Comparison of ENCODE assay signal across 9 mouse cellular contexts in the genomic region with DNA sequence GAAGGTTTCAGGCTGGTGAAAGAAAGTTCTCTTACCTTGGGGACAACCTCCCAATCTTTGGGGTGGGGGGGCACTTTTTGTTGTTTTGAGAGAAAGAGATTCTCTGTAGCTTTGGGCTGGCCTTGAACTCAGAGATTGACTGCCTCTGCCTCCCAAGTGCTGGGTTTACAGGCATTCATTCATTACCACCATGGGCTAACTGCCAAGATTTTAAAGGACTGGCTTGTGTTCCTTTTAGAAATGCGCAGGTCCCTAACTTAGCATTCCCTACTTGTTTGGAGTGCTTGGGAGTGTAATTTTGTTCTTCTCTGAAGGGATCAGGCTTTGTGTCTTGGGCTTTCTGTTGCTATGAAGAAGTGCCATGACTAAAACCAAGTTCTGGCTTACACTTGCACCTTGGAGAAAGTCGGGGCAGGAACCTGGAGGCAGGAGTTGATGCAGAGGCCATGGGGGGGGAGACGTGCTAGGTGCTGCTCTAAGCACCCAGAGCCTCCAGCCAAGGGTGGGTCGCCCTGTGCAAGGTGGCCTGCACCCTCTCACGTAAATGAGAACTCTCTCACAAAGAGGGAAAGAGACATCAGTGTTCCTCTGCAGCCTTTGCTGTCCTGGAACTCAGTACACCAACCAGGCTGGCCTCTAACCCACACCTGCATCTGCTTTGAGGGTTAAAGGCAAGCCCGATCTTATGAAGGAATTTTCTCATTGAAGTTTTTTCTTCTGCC. TPM values are rescaled to one million over a fixed set of nuclear protein-coding genes. Genes with fewer than 3 reads are reported as not detected.
DNase-seq lines count a peak whose midpoint lies in the region; ATAC-seq lines count a peak whose summit lies in the region.
"Had no signal": no experiment of that assay in that cellular context is flagged by ENCODE, and none has a peak within 500 bp of the region (broad histone marks: within the 10 kb centered on the region; RNA-seq: fewer than 3 reads in every experiment).

No protein-coding gene starts in this region.

- H3K4me2 ChIP-seq in heart, embryonic 15.5 days: peak overlapping the region; percentile 88
- peak overlapping the region; percentile 89; the same call in 1 of the 2 replicates for H3K4me2 ChIP-seq in hindbrain, embryonic 14.5 days (replicated peaks)
- H3K4me2 ChIP-seq in midbrain, embryonic 12.5 days (replicated peaks): 0 out of 2 replicates have a peak overlapping the region, but pooled peaks have one; percentile 94

- H3K9ac ChIP-seq in heart, embryonic 15.5 days: peak overlapping the region; percentile 91
- H3K9ac ChIP-seq in hindbrain, embryonic 14.5 days: no peak overlapping the region
- peak overlapping the region; percentile 99; the same call in 1 of the 2 replicates for H3K9ac ChIP-seq in midbrain, embryonic 12.5 days (replicated peaks)

- no peaks in the 10 kb centered on the region for H3K9me3 ChIP-seq in heart, embryonic 15.5 days (replicated peaks)
- H3K9me3 ChIP-seq in hindbrain, embryonic 14.5 days (ENCODE audit: control insufficient read depth, low read length): no peaks in the 10 kb centered on the region
- no peaks in the 10 kb centered on the region for H3K9me3 ChIP-seq in midbrain, embryonic 12.5 days

- ATAC-seq in heart, embryonic 15.5 days (replicated peaks; ENCODE audit: insufficient number of reproducible peaks, insufficient read depth, low FRiP score, low read depth): no peak
- no peak for ATAC-seq in hindbrain, embryonic 14.5 days (ENCODE audit: low FRiP score)
- ATAC-seq in midbrain, embryonic 12.5 days (ENCODE audit: low FRiP score, low read depth): no peak

- 0 out of 2 replicates have a peak overlapping the region, but pooled peaks have one; percentile 85 for H3K27ac ChIP-seq in heart, embryonic 15.5 days
- H3K27ac ChIP-seq in hindbrain, embryonic 14.5 days: no peak overlapping the region
- H3K27ac ChIP-seq in midbrain, embryonic 12.5 days (replicated peaks): no peak overlapping the region

- H3K36me3 ChIP-seq in heart, embryonic 15.5 days: peaks cover 25% of the 10 kb centered on the region
- peaks cover 30% of the 10 kb centered on the region for H3K36me3 ChIP-seq in hindbrain, embryonic 14.5 days (replicated peaks; ENCODE audit: control insufficient read depth, insufficient read depth)
- H3K36me3 ChIP-seq in midbrain, embryonic 12.5 days: peaks cover 26% of the 10 kb centered on the region

- H3K4me1 ChIP-seq in heart, embryonic 15.5 days (replicated peaks): peaks cover 18% of the 10 kb centered on the region
- peaks cover 10% of the 10 kb centered on the region for H3K4me1 ChIP-seq in hindbrain, embryonic 14.5 days (replicated peaks; ENCODE audit: control insufficient read depth, insufficient read depth, low read length)
- H3K4me1 ChIP-seq in midbrain, embryonic 12.5 days: peaks cover 12% of the 10 kb centered on the region

- peak overlapping the region; percentile 65 for H3K4me3 ChIP-seq in heart, embryonic 15.5 days
- peak overlapping the region; percentile 91 for H3K4me3 ChIP-seq in hindbrain, embryonic 14.5 days (replicated peaks; ENCODE audit: low read length)
- no peak overlapping the region; the same call in 1 of the 2 replicates for H3K4me3 ChIP-seq in midbrain, embryonic 12.5 days

- WGBS in heart, embryonic 15.5 days: 77% methylated on average over 6 of the region's 6 CpGs
- 87% methylated on average over 6 of the region's 6 CpGs for WGBS in hindbrain, embryonic 14.5 days
- WGBS in midbrain, embryonic 12.5 days: 85% methylated on average over 6 of the region's 6 CpGs

- H3K27me3 ChIP-seq in heart, embryonic 15.5 days: 0 out of 2 replicates have a peak, but pooled peaks cover 4% of the 10 kb centered on the region
- no peaks in the 10 kb centered on the region for H3K27me3 ChIP-seq in hindbrain, embryonic 14.5 days (ENCODE audit: control insufficient read depth, insufficient read depth, low read length)
- no peaks in the 10 kb centered on the region for H3K27me3 ChIP-seq in midbrain, embryonic 12.5 days

- no peak for DNase-seq in heart, adult 9 months (ENCODE audit: low spot score in 2 of 2)
- peak; percentile 24 for DNase-seq in R1 (ENCODE audit: low read depth, low spot score)
- DNase-seq in hindbrain, embryonic 14.5 days (ENCODE audit: low spot score): no peak
- no peak for DNase-seq in testis, postnatal 14 days (ENCODE audit: low spot score)
- DNase-seq in B cell, adult 2 months: no peak
- no peak for DNase-seq in layer of hippocampus, postnatal 14 days (ENCODE audit: low spot score in 2 of 2)

RNA-seq across cellular contexts. Expression of a gene that starts 2.1 kb away (rescaled TPM):
- polyA plus RNA-seq in heart, embryonic 15.5 days (2015; fragmentation: Nextera tagmentation; extraction: Ambion mirVana): 802 and 841 TPM in 2 replicates
- 766 and 865 TPM in 2 replicates for polyA plus RNA-seq in hindbrain, embryonic 14.5 days (2014; fragmentation: Nextera tagmentation; extraction: Ambion mirVana)
- polyA plus RNA-seq in midbrain, embryonic 12.5 days (2016; fragmentation: Nextera tagmentation; extraction: Ambion mirVana): 1,023 and 1,075 TPM in 2 replicates
- total RNA-seq in layer of hippocampus, postnatal 14 days (2021): 100 to 1,000 TPM; 390 to 435 TPM

RNA-seq across cellular contexts. Expression of a gene that starts 13.0 kb away (rescaled TPM):
- 0.18 and 0.25 TPM in 2 replicates for polyA plus RNA-seq in heart, embryonic 15.5 days (2015; fragmentation: Nextera tagmentation; extraction: Ambion mirVana)
- 2.2 and 3.3 TPM in 2 replicates for polyA plus RNA-seq in hindbrain, embryonic 14.5 days (2014; fragmentation: Nextera tagmentation; extraction: Ambion mirVana)
- polyA plus RNA-seq in midbrain, embryonic 12.5 days (2016; fragmentation: Nextera tagmentation; extraction: Ambion mirVana): 0.45 and 0.60 TPM in 2 replicates
- 100 to 1,000 TPM; 319 to 359 TPM for total RNA-seq in layer of hippocampus, postnatal 14 days (2021)

RNA-seq across cellular contexts. Expression of a gene that starts 41.5 kb away (rescaled TPM):
- polyA plus RNA-seq in heart, embryonic 15.5 days (2015; fragmentation: Nextera tagmentation; extraction: Ambion mirVana): 60.1 and 64.3 TPM in 2 replicates
- 41.6 and 44.1 TPM in 2 replicates for polyA plus RNA-seq in hindbrain, embryonic 14.5 days (2014; fragmentation: Nextera tagmentation; extraction: Ambion mirVana)
- 58.7 and 67.9 TPM in 2 replicates for polyA plus RNA-seq in midbrain, embryonic 12.5 days (2016; fragmentation: Nextera tagmentation; extraction: Ambion mirVana)
- 10 to 100 TPM; 64.7 to 81.9 TPM for total RNA-seq in layer of hippocampus, postnatal 14 days (2021)

RNA-seq across cellular contexts. Expression of a gene that starts 53.9 kb away (rescaled TPM):
- polyA plus RNA-seq in heart, embryonic 15.5 days (2015; fragmentation: Nextera tagmentation; extraction: Ambion mirVana): 4.6 and 7.5 TPM in 2 replicates
- 1.3 and 3.0 TPM in 2 replicates for polyA plus RNA-seq in hindbrain, embryonic 14.5 days (2014; fragmentation: Nextera tagmentation; extraction: Ambion mirVana)
- 2.3 and 2.6 TPM in 2 replicates for polyA plus RNA-seq in midbrain, embryonic 12.5 days (2016; fragmentation: Nextera tagmentation; extraction: Ambion mirVana)
- total RNA-seq in layer of hippocampus, postnatal 14 days (2021): 1 to 10 TPM; 2.2 to 2.9 TPM
- total RNA-seq: common myeloid progenitor, adult 5-6 weeks had no signal
